Mouse (Mus musculus) skeletal muscle tissue, adult 2 months (tissue): ENCODE data around the gene AI987944.

Experiments used
- DNase-seq: peaks from one replicate; pipeline ENCODE4 v3.0.0-alpha.2; 2012; ENCODE audit warnings: low read depth, low spot score

The AI987944 gene

GRCm38 (mm10) chr7:41393048-41393971 is at the start of gene AI987944:
Gene AI987944 (minus strand): TSS chr7:41393379.
- peak; percentile 90 for DNase-seq

GRCm38 (mm10) chr7:41394130-41394529 is 951 bp upstream of the AI987944 start:
- DNase-seq, result no peak
